Mouse (Mus musculus): Measurements from ENCODE around the gene Ugt1a7c. TPM values are rescaled to one million over a fixed set of nuclear protein-coding genes. Genes with fewer than 3 reads are reported as not detected.
"Not testable (repeated sequence)": the region's sequence is repeated elsewhere in the genome, so short reads cannot be mapped to it uniquely, and the experiment has no call there.

Gene Ugt1a7c
- polyA plus RNA-seq, 1 experiment from 2014 or later: 1.9 TPM

DNA sequence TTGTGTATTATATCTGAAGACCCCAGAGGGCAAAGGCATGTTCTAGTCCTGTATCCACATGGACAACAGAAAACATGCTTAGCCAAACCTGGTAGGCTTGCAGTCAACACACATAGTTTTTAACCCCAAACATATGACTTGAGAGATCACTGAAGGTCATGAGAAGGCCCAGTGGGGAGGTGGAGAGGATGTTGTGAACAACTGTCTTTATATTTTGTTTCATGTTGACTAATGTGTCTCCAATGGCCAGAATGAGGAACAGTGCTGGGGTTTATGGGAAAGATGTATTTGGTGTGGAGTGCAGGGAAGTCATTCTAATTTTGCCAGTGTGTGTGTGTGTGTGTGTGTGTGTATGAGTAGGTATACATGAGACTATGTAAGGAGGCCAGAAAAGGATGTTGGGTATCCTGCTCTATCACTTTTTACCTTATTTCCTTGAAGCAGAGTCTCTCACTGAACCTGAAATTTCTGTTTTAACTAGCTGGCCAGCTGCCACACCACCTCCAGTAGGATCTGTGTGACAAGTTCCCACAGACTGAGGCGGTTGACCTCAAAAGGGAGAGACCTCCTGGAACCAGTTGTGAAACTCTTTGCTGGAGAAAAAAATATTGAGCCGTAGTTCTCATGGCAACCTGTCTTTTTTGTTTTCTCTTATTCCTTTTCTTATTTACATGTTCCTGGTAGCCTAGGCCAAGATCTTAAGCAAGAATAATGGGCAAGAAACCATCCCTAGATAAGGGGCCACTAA lies 129.3 kb downstream of the Ugt1a7c start:
- H3K27ac ChIP-seq (ENCODE audit: low read depth, low read length): no peak overlapping the region
- H3K4me1 ChIP-seq (ENCODE audit: control insufficient read depth, insufficient read depth, low read depth, low read length): no peaks in the 10 kb centered on the region
- H3K4me2 ChIP-seq (ENCODE audit: low read length): no peak overlapping the region
- ATAC-seq: no peak
- H3K9ac ChIP-seq (ENCODE audit: low read depth, low read length): no peak overlapping the region
- WGBS: 68% methylated on average over 2 of the region's 2 CpGs
- no peaks in the 10 kb centered on the region for H3K27me3 ChIP-seq (replicated peaks; ENCODE audit: control insufficient read depth, insufficient read depth, low read length)
- H3K4me3 ChIP-seq (ENCODE audit: low read length): no peak overlapping the region
- no peaks in the 10 kb centered on the region for H3K36me3 ChIP-seq (ENCODE audit: control insufficient read depth, insufficient read depth, low read length)
- H3K9me3 ChIP-seq (ENCODE audit: control insufficient read depth, low read length): peaks cover 42% of the 10 kb centered on the region

DNA sequence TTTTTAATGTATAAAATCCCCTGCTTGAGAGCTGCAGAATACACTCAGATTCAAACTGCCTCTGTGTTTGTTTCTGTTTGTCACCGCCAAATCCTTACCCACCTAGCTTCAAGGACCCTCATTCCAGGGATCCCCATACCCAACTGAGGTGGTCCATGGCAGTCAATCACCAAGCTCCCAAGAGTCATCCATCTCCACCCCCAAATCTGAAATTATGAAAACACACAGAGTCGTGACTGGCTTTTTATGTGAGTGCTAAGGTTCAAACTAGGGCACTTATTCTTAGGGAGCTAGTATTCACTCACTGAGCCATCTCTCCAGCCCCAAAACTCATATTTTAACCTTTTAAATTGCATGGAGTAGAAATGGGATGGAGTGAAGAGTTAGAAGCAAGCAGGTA lies 130.4 kb downstream of the Ugt1a7c start:
- not testable (repeated sequence) for H3K27ac ChIP-seq (ENCODE audit: low read depth, low read length); ATAC-seq; H3K4me1 ChIP-seq (ENCODE audit: control insufficient read depth, insufficient read depth, low read depth, low read length); H3K27me3 ChIP-seq (replicated peaks; ENCODE audit: control insufficient read depth, insufficient read depth, low read length); H3K36me3 ChIP-seq (ENCODE audit: control insufficient read depth, insufficient read depth, low read length); H3K4me2 ChIP-seq (ENCODE audit: low read length); H3K9ac ChIP-seq (ENCODE audit: low read depth, low read length); H3K4me3 ChIP-seq (ENCODE audit: low read length)
- H3K9me3 ChIP-seq (ENCODE audit: control insufficient read depth, low read length): peaks cover 53% of the 10 kb centered on the region
- 41% methylated on average over 2 of the region's 2 CpGs for WGBS

DNA sequence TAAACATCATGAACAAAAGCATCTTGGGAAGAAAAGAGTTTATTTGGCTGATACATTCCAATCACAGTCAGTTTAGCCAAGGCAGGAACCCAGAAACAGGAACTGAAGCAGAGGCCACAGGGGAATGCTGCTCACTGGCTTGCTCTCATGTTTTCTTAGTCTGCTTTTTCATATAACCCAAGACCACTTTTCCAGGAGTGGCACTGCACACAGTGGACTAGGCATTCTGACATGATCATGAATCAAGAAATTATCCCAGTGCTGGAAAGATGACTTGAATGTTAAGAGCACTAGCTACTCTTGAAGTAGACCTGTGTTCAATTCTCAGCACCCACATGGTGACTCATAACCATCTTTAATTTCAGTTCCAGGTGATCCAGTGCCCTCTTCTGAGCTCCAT lies 130.9 kb downstream of the Ugt1a7c start:
- Histone ChIP-seq H3K27ac (ENCODE audit: low read depth, low read length) (no peak overlapping the region), H3K9ac (ENCODE audit: low read depth, low read length) (no peak overlapping the region), H3K4me3 (ENCODE audit: low read length) (no peak overlapping the region), H3K9me3 (ENCODE audit: control insufficient read depth, low read length) (peaks cover 57% of the 10 kb centered on the region), H3K36me3 (ENCODE audit: control insufficient read depth, insufficient read depth, low read length) (no peaks in the 10 kb centered on the region), H3K4me2 (ENCODE audit: low read length) (no peak overlapping the region), H3K27me3 (replicated peaks; ENCODE audit: control insufficient read depth, insufficient read depth, low read length) (no peaks in the 10 kb centered on the region), H3K4me1 (ENCODE audit: control insufficient read depth, insufficient read depth, low read depth, low read length) (no peaks in the 10 kb centered on the region)
- ATAC-seq: no peak

DNA sequence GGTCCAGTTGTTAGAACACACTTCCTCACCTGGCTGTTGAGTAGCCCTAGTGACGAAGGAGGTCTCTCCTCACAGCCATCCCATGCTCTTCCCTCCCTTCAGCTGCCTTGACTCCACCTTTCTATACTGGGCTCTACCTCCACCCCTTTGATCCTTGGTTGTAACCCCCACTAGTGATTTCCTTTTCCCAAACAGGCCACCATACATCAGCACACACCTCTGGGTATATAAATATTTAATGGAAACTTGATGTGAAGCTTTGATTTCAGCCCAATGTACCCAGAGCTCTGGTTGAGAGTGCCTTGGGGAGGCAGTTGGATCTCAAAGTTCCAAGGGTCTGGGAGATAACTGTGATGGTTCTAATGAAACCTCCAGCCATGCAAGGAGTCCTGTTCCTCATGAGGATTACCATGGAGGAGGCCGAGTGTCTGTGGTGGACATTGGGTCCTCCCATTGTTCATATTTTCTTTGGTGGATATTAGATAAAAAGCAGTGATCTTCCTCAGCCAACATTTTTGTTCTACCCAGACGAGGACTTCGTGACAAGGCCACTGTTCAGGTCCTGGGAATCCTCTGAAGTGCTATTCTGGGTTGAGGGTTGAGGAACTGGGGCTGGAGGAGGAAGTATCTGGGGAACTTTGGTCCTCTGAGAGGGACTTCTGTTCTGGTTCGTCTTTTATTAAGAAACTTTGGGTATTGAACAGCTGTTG lies 132.0 kb downstream of the Ugt1a7c start, which contains the start of gene Mroh2a:
TSS of gene Mroh2a (plus strand) at position 317 of the 710 bp plus-strand sequence.
- Histone ChIP-seq H3K27me3 (replicated peaks; ENCODE audit: control insufficient read depth, insufficient read depth, low read length) (no peaks in the 10 kb centered on the region), H3K9me3 (ENCODE audit: control insufficient read depth, low read length) (peaks cover 68% of the 10 kb centered on the region), H3K27ac (ENCODE audit: low read depth, low read length) (no peak within 1 kb of the TSS), H3K9ac (ENCODE audit: low read depth, low read length) (no peak within 1 kb of the TSS), H3K4me3 (ENCODE audit: low read length) (no peak within 1 kb of the TSS), H3K4me1 (ENCODE audit: control insufficient read depth, insufficient read depth, low read depth, low read length) (no peaks in the 10 kb centered on the region), H3K4me2 (ENCODE audit: low read length) (no peak within 1 kb of the TSS), H3K36me3 (ENCODE audit: control insufficient read depth, insufficient read depth, low read length) (no peaks in the 10 kb centered on the region)
- WGBS: 59% methylated on average over 5 of the region's 5 CpGs
- ATAC-seq: no peak

DNA sequence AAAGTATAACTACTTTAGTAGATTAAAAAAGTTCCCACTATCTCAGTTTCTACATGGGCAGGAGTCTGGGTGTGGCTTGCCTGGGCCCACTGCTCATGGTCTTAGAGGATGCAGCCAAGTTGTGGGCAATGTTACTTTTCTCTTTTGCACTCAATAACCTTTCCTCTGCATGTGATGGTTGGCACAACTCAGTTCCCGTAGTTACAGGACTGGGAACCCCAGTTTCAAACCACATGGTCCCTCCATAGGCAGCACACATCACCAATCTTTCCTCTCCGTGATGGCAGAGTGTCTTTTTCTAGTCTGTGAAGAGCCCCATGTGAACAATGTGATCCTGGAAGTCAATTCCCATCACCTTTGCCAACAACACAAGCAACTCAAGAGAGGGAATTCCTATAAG lies 132.6 kb downstream of the Ugt1a7c start:
- Histone ChIP-seq H3K9me3 (ENCODE audit: control insufficient read depth, low read length) (peaks cover 71% of the 10 kb centered on the region), H3K27me3 (replicated peaks; ENCODE audit: control insufficient read depth, insufficient read depth, low read length) (no peaks in the 10 kb centered on the region), H3K4me1 (ENCODE audit: control insufficient read depth, insufficient read depth, low read depth, low read length) (no peaks in the 10 kb centered on the region), H3K4me2 (ENCODE audit: low read length) (no peak overlapping the region), H3K4me3 (ENCODE audit: low read length) (no peak overlapping the region), H3K27ac (ENCODE audit: low read depth, low read length) (no peak overlapping the region), H3K36me3 (ENCODE audit: control insufficient read depth, insufficient read depth, low read length) (no peaks in the 10 kb centered on the region), H3K9ac (ENCODE audit: low read depth, low read length) (no peak overlapping the region)
- WGBS: 56% methylated on average over 2 of the region's 2 CpGs
- ATAC-seq: no peak

DNA sequence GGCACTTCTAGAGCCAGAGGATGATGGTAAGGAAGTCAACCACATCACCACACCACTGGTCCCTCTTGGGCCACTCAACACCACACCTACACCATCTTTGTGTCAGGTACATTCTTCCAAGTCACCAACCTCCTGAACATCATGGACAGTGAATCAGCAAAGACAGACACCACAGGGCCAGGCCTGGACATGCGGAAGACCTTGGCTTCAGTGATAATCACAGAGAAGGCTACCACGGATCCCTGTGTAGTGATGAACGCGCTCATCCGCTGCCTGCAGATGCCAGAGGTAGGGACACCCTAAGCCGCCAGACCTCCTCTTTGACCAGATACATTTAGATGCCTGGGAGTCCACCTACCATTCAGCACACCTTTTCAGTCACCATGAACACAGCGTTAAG lies 133.3 kb downstream of the Ugt1a7c start:
- H3K27me3 ChIP-seq (replicated peaks; ENCODE audit: control insufficient read depth, insufficient read depth, low read length): no peaks in the 10 kb centered on the region

DNA sequence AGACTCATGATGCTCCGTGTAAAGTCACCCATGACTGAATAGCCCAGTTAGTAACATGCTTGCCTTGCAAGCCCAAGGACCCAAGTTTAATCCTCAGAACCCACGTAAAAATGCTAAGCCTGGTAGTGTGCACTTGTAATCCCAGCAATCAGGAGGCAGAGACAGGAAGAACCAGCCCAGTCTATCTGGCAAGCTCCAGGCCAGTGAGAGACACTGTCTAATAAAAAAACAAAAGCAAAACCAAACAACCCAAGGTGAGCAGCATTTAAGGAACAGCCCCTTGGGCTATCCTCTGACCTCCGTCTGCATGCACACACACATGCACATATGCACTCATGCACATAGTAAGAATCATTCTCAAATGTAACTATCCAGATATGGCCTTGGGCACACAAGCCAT lies 134.7 kb downstream of the Ugt1a7c start:
- no peak overlapping the region for H3K4me3 ChIP-seq (ENCODE audit: low read length)
- 83% methylated on average over 3 of the region's 3 CpGs for WGBS
- H3K9ac ChIP-seq (ENCODE audit: low read depth, low read length): no peak overlapping the region
- no peaks in the 10 kb centered on the region for H3K36me3 ChIP-seq (ENCODE audit: control insufficient read depth, insufficient read depth, low read length)
- H3K9me3 ChIP-seq (ENCODE audit: control insufficient read depth, low read length): peaks cover 92% of the 10 kb centered on the region
- H3K27me3 ChIP-seq (replicated peaks; ENCODE audit: control insufficient read depth, insufficient read depth, low read length): no peaks in the 10 kb centered on the region
- H3K4me1 ChIP-seq (ENCODE audit: control insufficient read depth, insufficient read depth, low read depth, low read length): no peaks in the 10 kb centered on the region
- H3K27ac ChIP-seq (ENCODE audit: low read depth, low read length): no peak overlapping the region
- no peak overlapping the region for H3K4me2 ChIP-seq (ENCODE audit: low read length)
- no peak for ATAC-seq

More for the DNA sequence above, 133.3 kb downstream of the Ugt1a7c start:
- no peaks in the 10 kb centered on the region for H3K4me1 ChIP-seq (ENCODE audit: control insufficient read depth, insufficient read depth, low read depth, low read length)
- no peak for ATAC-seq
- H3K9ac ChIP-seq (ENCODE audit: low read depth, low read length): no peak overlapping the region
- 70% methylated on average over 7 of the region's 7 CpGs for WGBS
- H3K4me3 ChIP-seq (ENCODE audit: low read length): no peak overlapping the region
- no peak overlapping the region for H3K27ac ChIP-seq (ENCODE audit: low read depth, low read length)
- H3K9me3 ChIP-seq (ENCODE audit: control insufficient read depth, low read length): peaks cover 77% of the 10 kb centered on the region
- no peaks in the 10 kb centered on the region for H3K36me3 ChIP-seq (ENCODE audit: control insufficient read depth, insufficient read depth, low read length)
- H3K4me2 ChIP-seq (ENCODE audit: low read length): no peak overlapping the region

DNA sequence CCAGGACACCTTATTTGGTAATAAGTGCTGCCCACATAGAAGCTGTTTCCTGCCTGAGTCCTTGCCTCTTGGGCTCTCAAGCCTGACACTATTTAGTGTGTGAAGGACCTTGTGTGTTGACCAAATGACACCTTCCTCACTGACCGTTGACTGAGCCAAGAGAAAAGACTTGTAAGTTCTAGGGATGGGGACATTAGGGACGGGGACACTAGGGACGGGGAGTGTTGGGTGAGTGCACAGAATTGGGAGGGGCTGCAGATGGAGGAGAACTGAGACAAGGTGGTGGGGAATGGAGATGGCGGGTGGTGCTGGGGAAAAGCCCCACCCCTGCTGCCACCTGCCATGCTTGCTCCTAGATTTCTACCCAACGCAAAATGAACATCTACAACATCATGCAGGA lies 135.1 kb downstream of the Ugt1a7c start:
- 84% methylated on average over 5 of the region's 5 CpGs for WGBS

DNA sequence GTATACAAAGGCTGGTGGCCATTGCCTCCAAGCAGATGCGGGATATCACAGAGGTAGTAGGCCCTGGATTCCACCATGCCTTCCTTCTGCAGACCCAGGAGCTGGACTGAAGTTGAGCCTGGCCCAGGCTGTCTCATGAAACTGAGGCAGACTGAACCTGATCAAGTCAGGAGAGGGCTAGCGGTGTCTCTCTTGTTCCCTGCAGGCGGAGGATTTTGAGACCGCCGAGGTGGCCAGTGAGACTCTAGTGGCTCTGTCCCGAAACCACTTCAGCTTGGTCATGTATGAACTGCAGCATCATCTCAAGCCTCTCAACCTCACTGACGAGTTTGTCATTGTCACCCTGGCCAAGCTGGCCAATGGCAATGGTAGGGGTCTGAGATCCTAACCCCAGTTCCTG lies 135.6 kb downstream of the Ugt1a7c start:
- Histone ChIP-seq H3K4me2 (ENCODE audit: low read length) (no peak overlapping the region), H3K9me3 (ENCODE audit: control insufficient read depth, low read length) (peaks cover 98% of the 10 kb centered on the region), H3K9ac (ENCODE audit: low read depth, low read length) (no peak overlapping the region), H3K4me1 (ENCODE audit: control insufficient read depth, insufficient read depth, low read depth, low read length) (no peaks in the 10 kb centered on the region), H3K27me3 (replicated peaks; ENCODE audit: control insufficient read depth, insufficient read depth, low read length) (no peaks in the 10 kb centered on the region), H3K27ac (ENCODE audit: low read depth, low read length) (no peak overlapping the region), H3K36me3 (ENCODE audit: control insufficient read depth, insufficient read depth, low read length) (no peaks in the 10 kb centered on the region), H3K4me3 (ENCODE audit: low read length) (no peak overlapping the region)
- WGBS: 78% methylated on average over 7 of the region's 7 CpGs
- no peak for ATAC-seq

More for the DNA sequence above, 135.1 kb downstream of the Ugt1a7c start:
- no peak overlapping the region for H3K9ac ChIP-seq (ENCODE audit: low read depth, low read length)
- H3K27ac ChIP-seq (ENCODE audit: low read depth, low read length): no peak overlapping the region
- no peaks in the 10 kb centered on the region for H3K27me3 ChIP-seq (replicated peaks; ENCODE audit: control insufficient read depth, insufficient read depth, low read length)
- H3K36me3 ChIP-seq (ENCODE audit: control insufficient read depth, insufficient read depth, low read length): no peaks in the 10 kb centered on the region
- peaks cover 96% of the 10 kb centered on the region for H3K9me3 ChIP-seq (ENCODE audit: control insufficient read depth, low read length)
- H3K4me1 ChIP-seq (ENCODE audit: control insufficient read depth, insufficient read depth, low read depth, low read length): no peaks in the 10 kb centered on the region
- H3K4me3 ChIP-seq (ENCODE audit: low read length): no peak overlapping the region
- no peak for ATAC-seq
- H3K4me2 ChIP-seq (ENCODE audit: low read length): no peak overlapping the region
